Mouse (Mus musculus) forebrain, embryonic 13.5 days (tissue): ENCODE data around the gene Ascc1. TPM values are rescaled to one million over a fixed set of nuclear protein-coding genes. Genes with fewer than 3 reads are reported as not detected.
A peak's percentile ranks its signal among the peaks of the same experiment; 100 is the strongest.

Experiments
- ATAC-seq: fragments of 200-750 bp; cut with Nextera tagmentation; 2 replicates; pipeline ENCODE4 v1.8.0; 2017
- H3K27ac ChIP-seq: fragments of 300-500 bp; sonication (generic); 2 replicates; pipeline ENCODE4 v1.5.1; 2015; ENCODE audit warnings: inconsistent platforms, mild to moderate bottlenecking, moderate library complexity
- H3K27me3 ChIP-seq: fragments of 300-500 bp; sonication (generic); 2 replicates; pipeline ENCODE4 v1.6.1; 2015; ENCODE audit warnings: mild to moderate bottlenecking, inconsistent platforms
- H3K36me3 ChIP-seq: fragments of 300-500 bp; sonication (generic); 2 replicates; pipeline ENCODE4 v1.6.1; 2015; ENCODE audit warnings: mild to moderate bottlenecking, inconsistent platforms; ENCODE audit not compliant: poor library complexity, severe bottlenecking
- H3K4me1 ChIP-seq: fragments of 300-500 bp; sonication (generic); 2 replicates; pipeline ENCODE4 v1.6.1; 2015; ENCODE audit warnings: inconsistent platforms
- H3K4me2 ChIP-seq: fragments of 300-500 bp; sonication (generic); 2 replicates; pipeline ENCODE4 v1.6.1; 2015; ENCODE audit warnings: inconsistent platforms, mild to moderate bottlenecking, moderate library complexity
- H3K4me3 ChIP-seq: fragments of 300-500 bp; sonication (generic); 2 replicates; pipeline ENCODE4 v1.5.1; 2015; ENCODE audit warnings: mild to moderate bottlenecking, inconsistent platforms
- H3K9ac ChIP-seq: fragments of 300-500 bp; sonication (generic); 2 replicates; pipeline ENCODE4 v1.6.1; 2015; ENCODE audit warnings: mild to moderate bottlenecking, inconsistent platforms
- H3K9me3 ChIP-seq: fragments of 300-500 bp; sonication (generic); replicated peaks from 2 replicates; pipeline ENCODE4 v1.6.1; 2016; ENCODE audit warnings: inconsistent platforms
- WGBS: fragments of 180-500 bp; shearing (Covaris S2); methylation state at CpG from one replicate; pipeline ENCODE4 v1.1.7; 2015; 5-methylcytosine and 5-hydroxymethylcytosine counted together
- polyA plus RNA-seq: library from polyadenylated mRNA; unstranded; fragments of >200 nt; fragmentation: Nextera tagmentation; extraction: Ambion mirVana; gene quantifications from 2 replicates; pipeline ENCODE4 v1.2.1, GENCODE M21; 2015

Gene Ascc1
- polyA plus RNA-seq, 1 experiment from 2014 or later: 43.1 TPM

DNA sequence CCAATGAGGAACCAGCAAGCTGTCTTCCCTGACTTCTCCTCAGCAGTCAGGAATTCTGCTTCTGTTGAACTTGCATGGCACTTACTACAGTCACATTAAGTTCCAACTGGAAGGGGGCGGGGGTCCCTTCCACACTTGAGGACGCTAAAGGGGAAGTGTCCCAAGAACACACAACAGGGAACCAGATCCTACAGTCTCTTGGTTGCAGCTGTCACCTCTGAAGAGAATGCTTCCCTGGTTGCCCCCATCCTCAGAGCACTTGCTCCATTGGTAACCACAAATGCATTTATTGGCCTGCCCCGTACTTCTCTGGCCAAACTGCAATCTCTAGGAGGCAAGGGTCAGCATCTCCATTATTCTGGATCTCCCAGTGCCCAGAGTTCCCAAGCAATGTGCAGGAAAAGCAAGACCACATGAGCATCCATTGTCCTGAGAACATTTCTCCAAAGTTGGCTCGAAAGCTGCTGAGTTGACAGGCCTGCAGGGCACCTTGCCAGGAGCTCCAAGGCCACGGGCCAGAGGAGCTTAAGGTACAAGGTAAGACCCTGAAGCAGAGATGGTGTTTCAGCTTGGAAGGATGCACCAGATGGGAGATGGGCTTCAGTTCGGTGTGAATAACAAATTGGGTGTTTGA, 35.2 kb upstream of the Ascc1 start:
- ATAC-seq: no peak
- WGBS: 83% methylated on average over 6 of the region's 6 CpGs
- Histone ChIP-seq H3K4me2 (no peak overlapping the region), H3K4me3 (no peak overlapping the region), H3K27ac (no peak overlapping the region), H3K36me3 (no peaks in the 10 kb centered on the region), H3K4me1 (peaks cover 41% of the 10 kb centered on the region), H3K27me3 (no peaks in the 10 kb centered on the region), H3K9me3 (no peaks in the 10 kb centered on the region), H3K9ac (no peak overlapping the region)

- peak; percentile 71 for ATAC-seq
- H3K4me1 ChIP-seq: peaks cover 37% of the 10 kb centered on the region
Observed at GRCm38 (mm10) chr10:59969821-59970449, 32.7 kb upstream of the Ascc1 start.

DNA sequence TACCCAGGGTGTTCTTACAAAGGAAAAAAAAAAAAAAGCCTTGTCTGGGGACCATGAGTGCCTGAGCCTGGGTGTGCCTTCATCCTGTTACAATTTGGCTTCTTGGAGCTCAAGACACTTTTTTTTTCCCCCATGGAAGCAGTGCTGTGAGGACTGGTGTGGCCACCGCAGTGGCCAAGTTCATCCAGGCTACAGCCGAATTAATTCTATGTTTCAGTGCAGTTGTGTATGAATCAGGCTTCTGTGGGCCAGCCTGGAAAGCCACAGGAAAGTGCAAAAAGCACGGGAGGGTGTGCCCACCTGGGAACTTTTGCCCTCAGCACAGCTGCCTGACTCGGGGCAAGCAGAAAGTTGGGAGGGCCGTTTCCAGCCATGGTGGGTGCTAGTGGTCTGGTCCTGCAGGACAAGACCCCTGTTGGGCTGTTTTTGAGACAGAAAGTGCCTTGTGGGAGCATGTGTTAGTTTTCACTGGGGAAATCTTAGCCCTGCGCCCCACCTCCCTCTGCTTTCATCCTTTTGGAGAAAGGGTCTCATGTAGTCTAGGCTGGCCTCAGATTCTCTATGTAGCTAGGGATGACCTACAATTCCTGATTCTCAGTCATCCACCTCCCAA, 32.0 kb upstream of the Ascc1 start:
- Histone ChIP-seq H3K27ac (peak overlapping the region; percentile 79), H3K4me2 (peak overlapping the region; percentile 67), H3K9me3 (no peaks in the 10 kb centered on the region), H3K4me1 (peaks cover 33% of the 10 kb centered on the region), H3K27me3 (no peaks in the 10 kb centered on the region), H3K9ac (peak overlapping the region; percentile 81), H3K36me3 (no peaks in the 10 kb centered on the region), H3K4me3 (peak overlapping the region; percentile 51)
- whole genome bisulfite sequencing: 27% methylated on average over 6 of the region's 6 CpGs
- no peak for ATAC-seq

More at GRCm38 (mm10) chr10:59969821-59970449, 32.7 kb upstream of the Ascc1 start:
- H3K4me2 ChIP-seq: peak overlapping the region; percentile 67
- H3K9me3 ChIP-seq: no peaks in the 10 kb centered on the region
- H3K4me3 ChIP-seq: peak overlapping the region; percentile 51
- H3K27ac ChIP-seq: peak overlapping the region; percentile 79
- under 1% methylated on average over 25 of the region's 25 CpGs for WGBS
- no peaks in the 10 kb centered on the region for H3K27me3 ChIP-seq
- H3K36me3 ChIP-seq: no peaks in the 10 kb centered on the region
- H3K9ac ChIP-seq: peak overlapping the region; percentile 81

- ATAC-seq: no peak
- H3K27ac ChIP-seq: no peak overlapping the region
- peaks cover 27% of the 10 kb centered on the region for H3K4me1 ChIP-seq
- H3K4me2 ChIP-seq: no peak overlapping the region
- H3K27me3 ChIP-seq: no peaks in the 10 kb centered on the region
- no peaks in the 10 kb centered on the region for H3K36me3 ChIP-seq
- 88% methylated on average over 8 of the region's 8 CpGs for WGBS
- no peak overlapping the region for H3K4me3 ChIP-seq
- H3K9ac ChIP-seq: no peak overlapping the region
- no peaks in the 10 kb centered on the region for H3K9me3 ChIP-seq
Observed at GRCm38 (mm10) chr10:59971813-59972212, 30.8 kb upstream of the Ascc1 start.

DNA sequence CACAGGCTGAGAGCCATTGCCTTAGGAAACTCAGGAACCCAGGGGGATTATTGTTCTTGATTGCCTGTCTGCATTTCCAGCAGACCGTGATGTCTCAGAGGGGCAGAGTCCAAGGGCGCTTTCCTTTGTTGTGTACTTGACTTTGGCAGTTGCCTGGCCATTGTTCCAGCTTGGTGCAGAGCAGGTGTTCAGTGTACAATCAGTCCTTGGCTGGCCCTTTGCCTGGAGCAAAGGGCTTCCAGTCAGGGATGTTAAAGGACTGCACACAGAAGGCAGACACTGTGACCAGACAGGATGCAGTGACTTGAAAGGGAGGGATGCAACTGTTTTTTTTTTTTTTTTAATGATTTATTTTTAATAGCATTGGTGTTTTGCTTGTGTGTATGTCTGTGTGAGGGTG, 30.1 kb upstream of the Ascc1 start:
- Histone ChIP-seq H3K4me3 (no peak overlapping the region), H3K27me3 (no peaks in the 10 kb centered on the region), H3K27ac (no peak overlapping the region), H3K4me1 (peaks cover 27% of the 10 kb centered on the region), H3K9ac (no peak overlapping the region), H3K36me3 (no peaks in the 10 kb centered on the region), H3K9me3 (no peaks in the 10 kb centered on the region), H3K4me2 (no peak overlapping the region)
- WGBS: 64% methylated on average over 2 of the region's 2 CpGs
- no peak for ATAC-seq

- no peaks in the 10 kb centered on the region for H3K9me3 ChIP-seq
- no peaks in the 10 kb centered on the region for H3K36me3 ChIP-seq
- H3K27ac ChIP-seq: no peak overlapping the region
- no peak overlapping the region for H3K9ac ChIP-seq
- H3K4me3 ChIP-seq: no peak overlapping the region
- no peaks in the 10 kb centered on the region for H3K27me3 ChIP-seq
- H3K4me2 ChIP-seq: no peak overlapping the region
- 85% methylated on average over 6 of the region's 6 CpGs for WGBS
- no peak for ATAC-seq
- peaks cover 28% of the 10 kb centered on the region for H3K4me1 ChIP-seq
Observed at GRCm38 (mm10) chr10:59972999-59973398, 29.6 kb upstream of the Ascc1 start.

DNA sequence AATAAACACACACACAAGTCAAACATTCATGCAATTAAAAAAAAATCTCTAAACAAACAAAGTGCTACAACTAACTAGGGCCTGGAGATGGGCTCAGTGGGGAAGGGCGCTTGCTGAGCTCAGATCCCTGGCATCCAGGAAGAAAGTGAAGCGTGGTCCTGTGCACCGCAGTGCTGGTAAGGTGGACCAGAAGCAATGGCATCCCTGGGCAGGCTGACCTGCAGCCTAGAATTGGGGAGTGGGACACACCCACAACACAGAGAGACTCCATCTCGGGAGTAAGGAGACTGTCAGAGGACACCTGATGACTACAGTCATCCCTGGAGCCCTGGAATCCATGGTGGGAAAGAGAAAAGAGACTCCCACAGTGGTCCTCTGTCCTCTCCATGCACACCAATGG, 29.2 kb upstream of the Ascc1 start:
- Histone ChIP-seq H3K9ac (no peak overlapping the region), H3K27ac (no peak overlapping the region)

GRCm38 (mm10) chr10:59974191-59974664, 28.4 kb upstream of the Ascc1 start:
- Histone ChIP-seq H3K9me3 (no peaks in the 10 kb centered on the region), H3K36me3 (no peaks in the 10 kb centered on the region), H3K4me3 (no peak overlapping the region), H3K27ac (peak overlapping the region; percentile 27; the same call in 1 of the 2 replicates), H3K4me1 (peaks cover 40% of the 10 kb centered on the region), H3K4me2 (no peak overlapping the region), H3K9ac (0 out of 2 replicates have a peak overlapping the region, but pooled peaks have one; percentile 26), H3K27me3 (no peaks in the 10 kb centered on the region)
- WGBS: 15% methylated on average over 6 of the region's 6 CpGs
- no peak for ATAC-seq

More for the DNA sequence above, 29.2 kb upstream of the Ascc1 start:
- H3K9me3 ChIP-seq: no peaks in the 10 kb centered on the region
- no peaks in the 10 kb centered on the region for H3K27me3 ChIP-seq
- ATAC-seq: no peak
- no peak overlapping the region for H3K4me3 ChIP-seq
- no peaks in the 10 kb centered on the region for H3K36me3 ChIP-seq
- 90% methylated on average over 4 of the region's 4 CpGs for WGBS
- H3K4me1 ChIP-seq: peaks cover 32% of the 10 kb centered on the region
- H3K4me2 ChIP-seq: no peak overlapping the region

- H3K27ac ChIP-seq: peak overlapping the region; percentile 27
- no peak overlapping the region for H3K4me3 ChIP-seq
- whole genome bisulfite sequencing: 75% methylated on average over 3 of the region's 3 CpGs
- peaks cover 42% of the 10 kb centered on the region for H3K4me1 ChIP-seq
- no peak for ATAC-seq
- H3K9ac ChIP-seq: no peak overlapping the region
- no peak overlapping the region for H3K4me2 ChIP-seq
- no peaks in the 10 kb centered on the region for H3K36me3 ChIP-seq
- H3K9me3 ChIP-seq: no peaks in the 10 kb centered on the region
- H3K27me3 ChIP-seq: no peaks in the 10 kb centered on the region
Observed at GRCm38 (mm10) chr10:59974786-59975185, 27.8 kb upstream of the Ascc1 start.

GRCm38 (mm10) chr10:59977141-59977540, 25.5 kb upstream of the Ascc1 start:
- no peak overlapping the region for H3K9ac ChIP-seq
- 65% methylated on average over 2 of the region's 4 CpGs for WGBS
- H3K9me3 ChIP-seq: no peaks in the 10 kb centered on the region
- H3K4me2 ChIP-seq: no peak overlapping the region
- no peak overlapping the region for H3K4me3 ChIP-seq
- H3K36me3 ChIP-seq: peaks cover 5% of the 10 kb centered on the region
- H3K4me1 ChIP-seq: peaks cover 31% of the 10 kb centered on the region
- H3K27me3 ChIP-seq: no peaks in the 10 kb centered on the region
- ATAC-seq: no peak
- H3K27ac ChIP-seq: no peak overlapping the region

DNA sequence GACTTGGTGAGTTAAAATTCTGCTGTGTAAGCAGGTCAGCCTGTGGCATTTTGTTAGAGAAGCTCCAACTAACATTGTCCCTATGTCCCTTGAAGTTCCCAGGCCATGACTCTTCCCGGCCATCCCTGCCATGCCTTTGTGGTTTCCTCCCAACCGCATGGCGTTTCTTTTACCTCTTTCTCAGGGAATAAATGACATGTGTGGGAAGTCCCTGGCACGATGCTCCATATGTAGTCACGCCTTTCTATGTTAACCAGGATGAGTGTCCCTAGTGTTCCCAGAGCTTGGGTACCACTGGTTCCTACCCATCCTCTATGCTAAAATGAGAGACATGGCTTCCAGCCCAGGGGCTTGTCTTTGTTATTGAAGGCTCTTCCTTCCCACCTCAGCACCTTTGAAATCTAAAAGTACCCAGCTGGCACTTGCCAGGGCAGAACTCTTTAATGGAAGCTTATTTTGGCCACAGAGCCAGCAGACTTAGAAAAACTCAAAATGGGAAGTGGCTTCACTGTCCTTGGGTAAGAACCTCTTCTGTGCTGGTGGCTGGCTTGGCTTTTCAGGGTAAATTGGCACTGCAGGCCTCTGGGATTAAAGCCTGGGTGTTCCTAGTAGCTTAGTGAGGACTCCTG, 24.8 kb upstream of the Ascc1 start:
- H3K9ac ChIP-seq: no peak overlapping the region
- 89% methylated on average over 5 of the region's 5 CpGs for WGBS
- H3K4me2 ChIP-seq: no peak overlapping the region
- H3K4me1 ChIP-seq: peaks cover 31% of the 10 kb centered on the region
- H3K36me3 ChIP-seq: peaks cover 5% of the 10 kb centered on the region
- no peak for ATAC-seq
- H3K4me3 ChIP-seq: no peak overlapping the region
- no peaks in the 10 kb centered on the region for H3K27me3 ChIP-seq
- no peaks in the 10 kb centered on the region for H3K9me3 ChIP-seq
- peak overlapping the region; percentile 3; the same call in 1 of the 2 replicates for H3K27ac ChIP-seq

DNA sequence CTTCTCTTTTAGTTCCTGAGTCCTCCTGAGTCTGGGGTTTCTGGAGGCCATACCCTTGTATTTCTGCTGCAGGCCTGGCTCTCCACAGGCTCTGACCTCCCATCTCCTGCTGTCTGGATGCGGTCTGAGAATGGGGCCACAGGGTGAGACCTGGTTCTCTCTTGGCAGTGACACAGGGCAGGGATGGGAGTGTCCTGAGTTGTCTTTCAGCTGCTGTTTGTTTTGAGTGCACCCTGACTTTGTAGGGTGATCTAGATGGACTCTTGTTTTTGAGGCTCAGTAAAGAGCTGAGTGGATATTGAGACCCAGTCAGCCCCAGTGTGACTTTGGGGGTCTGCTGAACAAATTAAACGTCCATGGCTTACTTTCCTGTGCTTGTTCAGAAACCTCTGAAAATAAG, 24.2 kb upstream of the Ascc1 start:
- Histone ChIP-seq H3K4me2 (no peak overlapping the region), H3K4me3 (no peak overlapping the region), H3K36me3 (peaks cover 5% of the 10 kb centered on the region), H3K9me3 (no peaks in the 10 kb centered on the region), H3K27me3 (no peaks in the 10 kb centered on the region), H3K27ac (0 out of 2 replicates have a peak overlapping the region, but pooled peaks have one; percentile 3), H3K4me1 (peaks cover 31% of the 10 kb centered on the region), H3K9ac (no peak overlapping the region)
- ATAC-seq: no peak
- 52% methylated on average over 2 of the region's 2 CpGs for WGBS
